Mouse (Mus musculus): ENCODE measurements at regions not wholly inside any gene's neighbourhood (a gene's known extent, or its start where the extent isn't known, plus 50 kb on each side); places are given as distances from the start of the nearest gene placed in this dataset.

GRCm38 (mm10) chr11:114248261-114248898 is 181.5 kb upstream of the Sdk2 start:
- TF ChIP-seq POLR2A (IDR thresholded peaks at IDR 0.05; ENCODE audit: extremely low read depth, insufficient read depth, low read length) (no peak), CTCF (IDR thresholded peaks at IDR 0.05; ENCODE audit: extremely low read depth, insufficient read depth, low read length) (no peak)
